Mouse (Mus musculus) megakaryocyte, adult 5-6 weeks (primary cell): ENCODE data around the gene Cib4. TPM values are rescaled to one million over a fixed set of nuclear protein-coding genes. Genes with fewer than 3 reads are reported as not detected.

Source experiments
- ATAC-seq: 2 replicates; pipeline ENCODE4 v1.8.0; 2016; ENCODE audit warnings: mild to moderate bottlenecking, inconsistent platforms; ENCODE audit not compliant: poor library complexity, severe bottlenecking
- total RNA-seq, 2 experiments: library from RNA; stranded (forward) in 1 of 2; stranded (reverse) in 1 of 2; fragments of 153-499, 151-499 nt in 1 of 2; fragments of 221-1000, 200-1000 nt in 1 of 2; gene quantifications; 2 replicates each; pipeline versions ENCODE4 v1.2.3 to v1.2.4; 2015 to 2017

Cib4 gene
- total RNA-seq (2015): not detected in 2 replicates
- not detected in 2 replicates for total RNA-seq (2017)

GRCm38 (mm10) chr5:30545698-30546097 is at the start of gene Cib4:
Gene Cib4, minus strand, starts transcription at chr5:30545836.
- no peak for ATAC-seq

GRCm38 (mm10) chr5:30594953-30595560 is 49.4 kb upstream of the Cib4 start:
- no peak for ATAC-seq

GRCm38 (mm10) chr5:30593811-30594504 is 48.3 kb upstream of the Cib4 start:
- ATAC-seq: no peak

- no peak for ATAC-seq
Observed at GRCm38 (mm10) chr5:30593360-30593759, 47.7 kb upstream of the Cib4 start.

- no peak for ATAC-seq
Observed at GRCm38 (mm10) chr5:30592279-30592980, 46.8 kb upstream of the Cib4 start.

- no peak for ATAC-seq
Observed at GRCm38 (mm10) chr5:30591786-30592185, 46.1 kb upstream of the Cib4 start.

GRCm38 (mm10) chr5:30591205-30591731 is 45.6 kb upstream of the Cib4 start:
- ATAC-seq: no peak

- ATAC-seq: no peak
Observed at GRCm38 (mm10) chr5:30590231-30590630, 44.6 kb upstream of the Cib4 start.

GRCm38 (mm10) chr5:30589546-30589945 is 43.9 kb upstream of the Cib4 start:
- ATAC-seq: no peak

GRCm38 (mm10) chr5:30589069-30589468 is 43.4 kb upstream of the Cib4 start:
- ATAC-seq: no peak

- ATAC-seq: no peak
Observed at GRCm38 (mm10) chr5:30588301-30588968, 42.8 kb upstream of the Cib4 start.

- no peak for ATAC-seq
Observed at GRCm38 (mm10) chr5:30587681-30588300, 42.2 kb upstream of the Cib4 start, which contains the start of gene Kcnk3. Gene Kcnk3, plus strand, starts transcription at chr5:30588170.

- no peak for ATAC-seq
Observed at GRCm38 (mm10) chr5:30587101-30587500, 41.5 kb upstream of the Cib4 start.

- ATAC-seq: no peak
Observed at GRCm38 (mm10) chr5:30586616-30587015, 41.0 kb upstream of the Cib4 start.

- ATAC-seq: no peak
Observed at GRCm38 (mm10) chr5:30582017-30582416, 36.4 kb upstream of the Cib4 start.

- ATAC-seq: no peak
Observed at GRCm38 (mm10) chr5:30580725-30581124, 35.1 kb upstream of the Cib4 start.

GRCm38 (mm10) chr5:30578445-30579080 is 32.9 kb upstream of the Cib4 start:
- ATAC-seq: no peak

- no peak for ATAC-seq
Observed at GRCm38 (mm10) chr5:30577654-30578310, 32.1 kb upstream of the Cib4 start.

GRCm38 (mm10) chr5:30577251-30577650 is 31.6 kb upstream of the Cib4 start:
- ATAC-seq: no peak

- ATAC-seq: no peak
Observed at GRCm38 (mm10) chr5:30576233-30576632, 30.6 kb upstream of the Cib4 start.
